Mouse (Mus musculus) spleen, adult 2 months (tissue): Measurements from ENCODE around the gene Smarcc1. TPM values are rescaled to one million over a fixed set of nuclear protein-coding genes. Genes with fewer than 3 reads are reported as not detected.

Experiments
- DNase-seq, 2 experiments: peaks; one replicate each; pipeline versions ENCODE4 v3.0.0 to v3.0.0-alpha.2; 2012 to 2021; ENCODE audit warnings: low spot score in 2 of 2, low read depth in 1 of 2
- H3K27ac ChIP-seq: fragments of 200-500 bp; 2 replicates; pipeline ENCODE4 v1.5.1; 2012; ENCODE audit warnings: low read length, inconsistent platforms; ENCODE audit not compliant: insufficient read depth
- H3K27me3 ChIP-seq: fragments of 200-500 bp; 2 replicates; pipeline ENCODE4 v1.6.1; 2012; ENCODE audit warnings: mild to moderate bottlenecking, moderate library complexity, low read length, inconsistent platforms; ENCODE audit not compliant: control insufficient read depth, insufficient read depth
- H3K36me3 ChIP-seq: fragments of 200-500 bp; 2 replicates; pipeline ENCODE4 v1.6.1; 2012; ENCODE audit warnings: mild to moderate bottlenecking, low read length, inconsistent platforms; ENCODE audit not compliant: control insufficient read depth, insufficient read depth
- H3K4me1 ChIP-seq: fragments of 200-500 bp; 2 replicates; pipeline ENCODE4 v1.6.1; 2011; ENCODE audit warnings: inconsistent platforms; ENCODE audit not compliant: control insufficient read depth, insufficient read depth, insufficient read length
- H3K4me3 ChIP-seq: fragments of 200-500 bp; 2 replicates; pipeline ENCODE4 v1.5.1; 2011; ENCODE audit warnings: mild to moderate bottlenecking, inconsistent platforms; ENCODE audit not compliant: insufficient read depth, insufficient read length; ENCODE audit errors: extremely low read depth
- CTCF ChIP-seq: fragments of 200-500 bp; IDR thresholded peaks from 2 replicates; pipeline ENCODE4 v1.5.1; 2011; ENCODE audit warnings: mild to moderate bottlenecking, inconsistent platforms; ENCODE audit not compliant: insufficient read depth, insufficient read length, insufficient replicate concordance; ENCODE audit errors: extremely low read depth
- POLR2A ChIP-seq: fragments of 200-500 bp; IDR thresholded peaks from 2 replicates; pipeline ENCODE4 v1.6.1; 2011; ENCODE audit warnings: low read depth, low read length, inconsistent platforms
- WGBS: fragments of 180-500 bp; shearing (Covaris S2); methylation state at CpG from one replicate; pipeline ENCODE4 v1.1.7; 2018; 5-methylcytosine and 5-hydroxymethylcytosine counted together
- polyA plus RNA-seq: library from polyadenylated mRNA; depleted of rRNA; stranded (reverse); fragments of >200 nt; gene quantifications from 2 replicates; pipeline ENCODE4 v1.2.3, GENCODE M21; 2012

Smarcc1 gene
- polyA plus RNA-seq, 1 experiment, result 10.6 TPM

- no peak for TF ChIP-seq POLR2A
- TF ChIP-seq CTCF, result no peak
- H3K4me3 ChIP-seq, result peak overlapping the region; percentile 53; the same call in 1 of the 2 replicates
Observed at GRCm38 (mm10) chr9:110245590-110246320, 128.2 kb downstream of the Smarcc1 start.

GRCm38 (mm10) chr9:110246321-110246640 lies 128.8 kb downstream of the Smarcc1 start:
- 45% methylated on average over 13 of the region's 13 CpGs for WGBS
- peaks cover 16% of the 10 kb centered on the region for H3K27me3 ChIP-seq
- peaks cover 8% of the 10 kb centered on the region for H3K4me1 ChIP-seq
- H3K4me3 ChIP-seq, result peak overlapping the region; percentile 9; the same call in 1 of the 2 replicates
- no peak for DNase-seq
- no peak overlapping the region for H3K27ac ChIP-seq
- H3K36me3 ChIP-seq, result no peaks in the 10 kb centered on the region
- TF ChIP-seq CTCF (no peak), POLR2A (no peak)

More at GRCm38 (mm10) chr9:110245590-110246320, 128.2 kb downstream of the Smarcc1 start:
- no peak for DNase-seq
- WGBS, result 2% methylated on average over 38 of the region's 40 CpGs
- peaks cover 16% of the 10 kb centered on the region for H3K27me3 ChIP-seq
- no peak overlapping the region for H3K27ac ChIP-seq
- peaks cover 8% of the 10 kb centered on the region for H3K4me1 ChIP-seq
- no peaks in the 10 kb centered on the region for H3K36me3 ChIP-seq

GRCm38 (mm10) chr9:110247049-110247448 lies 129.5 kb downstream of the Smarcc1 start:
- H3K27ac ChIP-seq, result no peak overlapping the region
- H3K36me3 ChIP-seq, result no peaks in the 10 kb centered on the region
- DNase-seq, result no peak
- no peak overlapping the region for H3K4me3 ChIP-seq
- TF ChIP-seq CTCF (no peak), POLR2A (no peak)
- peaks cover 8% of the 10 kb centered on the region for H3K4me1 ChIP-seq
- 91% methylated on average over 10 of the region's 10 CpGs for WGBS
- peaks cover 16% of the 10 kb centered on the region for H3K27me3 ChIP-seq

- no peak overlapping the region for H3K4me3 ChIP-seq
- no peak overlapping the region for H3K27ac ChIP-seq
- H3K4me1 ChIP-seq, result peaks cover 8% of the 10 kb centered on the region
- no peak for DNase-seq
- peaks cover 16% of the 10 kb centered on the region for H3K27me3 ChIP-seq
- TF ChIP-seq CTCF (no peak), POLR2A (no peak)
- no peaks in the 10 kb centered on the region for H3K36me3 ChIP-seq
- 78% methylated on average over 2 of the region's 2 CpGs for WGBS
Observed at GRCm38 (mm10) chr9:110248861-110249260, 131.4 kb downstream of the Smarcc1 start.

GRCm38 (mm10) chr9:110249823-110250543 lies 132.5 kb downstream of the Smarcc1 start:
- no peak overlapping the region for H3K27ac ChIP-seq
- no peak overlapping the region for H3K4me3 ChIP-seq
- H3K27me3 ChIP-seq, result peaks cover 10% of the 10 kb centered on the region
- TF ChIP-seq CTCF, result no peak
- no peak for TF ChIP-seq POLR2A
- DNase-seq, result no peak
- no peaks in the 10 kb centered on the region for H3K36me3 ChIP-seq
- WGBS, result 58% methylated on average over 11 of the region's 11 CpGs
- peaks cover 8% of the 10 kb centered on the region for H3K4me1 ChIP-seq

GRCm38 (mm10) chr9:110250776-110251175 lies 133.3 kb downstream of the Smarcc1 start:
- peaks cover 4% of the 10 kb centered on the region; the same call in 1 of the 2 replicates for H3K4me1 ChIP-seq
- 91% methylated on average over 14 of the region's 14 CpGs for WGBS
- no peak for DNase-seq
- TF ChIP-seq POLR2A (no peak), CTCF (no peak)
- H3K27ac ChIP-seq, result no peak overlapping the region
- no peak overlapping the region for H3K4me3 ChIP-seq
- no peaks in the 10 kb centered on the region for H3K36me3 ChIP-seq
- peaks cover 3% of the 10 kb centered on the region for H3K27me3 ChIP-seq
